Mouse (Mus musculus) small intestine, adult 2 months (tissue): Measurements from ENCODE around the gene Sla2. TPM values are rescaled to one million over a fixed set of nuclear protein-coding genes. Genes with fewer than 3 reads are reported as not detected.
A peak's percentile ranks its signal among the peaks of the same experiment; 100 is the strongest.

Source experiments
- H3K27ac ChIP-seq: fragments of 200-500 bp; 2 replicates; pipeline ENCODE4 v1.5.1; 2012; ENCODE audit warnings: low read depth, low read length, control low read depth, inconsistent platforms; ENCODE audit not compliant: insufficient read depth
- H3K27me3 ChIP-seq: fragments of 200-500 bp; 2 replicates; pipeline ENCODE4 v1.6.1; 2012; ENCODE audit warnings: mild to moderate bottlenecking, moderate library complexity, low read length, inconsistent platforms; ENCODE audit not compliant: control insufficient read depth, insufficient read depth
- H3K36me3 ChIP-seq: fragments of 200-500 bp; 2 replicates; pipeline ENCODE4 v1.6.1; 2012; ENCODE audit warnings: mild to moderate bottlenecking, low read length, control low read depth, inconsistent platforms; ENCODE audit not compliant: control insufficient read depth, insufficient read depth
- H3K4me1 ChIP-seq: fragments of 200-500 bp; 2 replicates; pipeline ENCODE4 v1.6.1; 2012; ENCODE audit warnings: low read length, inconsistent platforms, mixed read lengths; ENCODE audit not compliant: control insufficient read depth, insufficient read depth, insufficient read length
- H3K4me3 ChIP-seq: fragments of 200-500 bp; 2 replicates; pipeline ENCODE4 v1.5.1; 2012; ENCODE audit warnings: low read depth, mild to moderate bottlenecking, control low read depth, inconsistent platforms, low read length, moderate library complexity
- CTCF ChIP-seq: fragments of 200-500 bp; IDR thresholded peaks from 2 replicates; pipeline ENCODE4 v1.5.1; 2012; ENCODE audit warnings: low read depth, mild to moderate bottlenecking, control low read depth, inconsistent platforms, low read length, moderate library complexity, mixed read lengths; ENCODE audit not compliant: insufficient replicate concordance, insufficient read length; ENCODE audit errors: extremely low read depth
- POLR2A ChIP-seq: fragments of 200-500 bp; IDR thresholded peaks from 2 replicates; pipeline ENCODE4 v1.6.1; 2012; ENCODE audit warnings: low read depth, mild to moderate bottlenecking, control low read depth, inconsistent platforms, low read length, moderate library complexity
- WGBS: fragments of 180-500 bp; shearing (Covaris S2); methylation state at CpG from one replicate; pipeline ENCODE4 v1.1.7; 2018; 5-methylcytosine and 5-hydroxymethylcytosine counted together
- polyA plus RNA-seq: library from polyadenylated mRNA; depleted of rRNA; stranded (reverse); fragments of >200 nt; gene quantifications from 2 replicates; pipeline ENCODE4 v1.2.3, GENCODE M21; 2012

Gene Sla2
- polyA plus RNA-seq, 1 experiment: 2.0 TPM

DNA sequence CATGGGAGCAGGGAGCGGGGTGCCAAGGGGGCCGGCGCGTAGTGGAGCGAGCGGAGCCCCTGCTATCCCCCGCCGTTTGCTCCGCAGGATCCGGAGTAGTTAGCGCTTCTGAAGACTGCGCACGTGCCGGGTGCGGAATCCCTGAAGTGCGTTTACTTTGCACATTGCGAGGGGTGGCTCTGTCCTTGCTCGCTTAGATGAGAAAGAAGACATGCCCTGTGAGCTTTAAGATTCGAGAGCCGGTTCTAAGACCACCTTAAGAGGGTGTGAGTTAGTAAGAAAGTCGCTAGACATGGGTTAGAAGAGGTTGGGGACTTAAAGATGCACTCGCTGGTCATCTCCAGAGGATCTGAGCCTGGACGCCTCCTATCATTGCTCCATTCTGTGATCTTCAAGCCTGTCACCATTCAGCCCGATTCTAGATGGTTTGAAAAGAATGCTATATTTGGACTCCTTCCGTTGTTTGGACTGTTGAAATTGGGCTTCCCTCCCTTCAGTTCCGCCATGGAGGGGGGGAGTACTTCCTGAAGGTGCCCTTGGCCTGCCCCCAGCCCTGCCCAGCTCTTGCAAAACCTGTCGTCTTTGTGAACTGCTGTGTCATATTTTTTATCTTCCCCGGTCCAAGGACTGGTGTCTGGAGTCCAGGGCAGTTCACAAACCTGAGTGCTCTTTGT lies 23.4 kb downstream of the Sla2 start:
- Histone ChIP-seq H3K36me3 (peaks cover 26% of the 10 kb centered on the region), H3K4me1 (no peaks in the 10 kb centered on the region; the same call in 1 of the 2 replicates), H3K27ac (peak overlapping the region; percentile 78), H3K4me3 (peak overlapping the region; percentile 93), H3K27me3 (no peaks in the 10 kb centered on the region)
- under 1% methylated on average over 28 of the region's 28 CpGs for WGBS
- TF ChIP-seq POLR2A (no peak), CTCF (no peak)

GRCm38 (mm10) chr2:156862772-156863486 lies 24.1 kb downstream of the Sla2 start, which contains the start of gene Rab5if:
Gene Rab5if (plus strand): TSS chr2:156863128.
- H3K4me1 ChIP-seq: no peaks in the 10 kb centered on the region; the same call in 1 of the 2 replicates
- no peaks in the 10 kb centered on the region for H3K27me3 ChIP-seq
- peaks cover 24% of the 10 kb centered on the region for H3K36me3 ChIP-seq
- peak within 1 kb of the TSS; percentile 93 for H3K4me3 ChIP-seq
- H3K27ac ChIP-seq: peak within 1 kb of the TSS; percentile 95
- WGBS: under 1% methylated on average over 98 of the region's 98 CpGs
- peak; percentile 92 for TF ChIP-seq POLR2A
- peak; percentile 36 for TF ChIP-seq CTCF

DNA sequence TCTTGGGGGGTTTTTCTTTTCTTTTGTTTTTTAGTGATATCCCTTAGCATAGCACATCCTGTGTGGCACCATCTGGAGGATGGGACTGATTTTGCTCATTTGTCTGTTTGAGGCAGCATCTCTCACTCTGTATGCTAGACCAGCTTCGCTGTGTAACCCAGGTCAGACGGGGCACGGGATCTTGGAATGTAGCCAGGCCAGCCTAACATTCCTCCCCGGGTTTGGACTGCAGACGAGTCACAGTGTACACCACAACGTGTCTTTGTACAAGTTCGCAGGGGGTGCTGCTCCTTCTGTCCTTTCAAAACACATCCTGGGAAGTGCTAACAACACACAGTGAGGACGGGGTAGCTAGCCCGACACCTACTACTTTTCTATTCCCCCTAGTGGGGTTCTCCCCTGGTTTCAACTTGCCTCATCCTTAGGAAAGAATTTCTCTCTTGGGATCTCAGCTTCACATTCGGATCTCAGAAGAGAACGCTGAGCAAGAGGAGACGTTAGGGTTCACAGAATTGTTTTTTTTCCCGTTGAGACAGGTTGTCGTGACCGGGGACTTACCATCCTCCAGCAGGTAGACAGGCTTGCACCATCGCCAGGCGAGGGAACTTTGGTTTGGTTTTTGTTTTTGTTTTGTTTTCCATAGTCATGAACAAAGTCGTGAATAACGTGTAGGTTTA lies 24.8 kb downstream of the Sla2 start:
- Histone ChIP-seq H3K27ac (peak overlapping the region; percentile 95), H3K4me3 (peak overlapping the region; percentile 93), H3K4me1 (no peaks in the 10 kb centered on the region; the same call in 1 of the 2 replicates), H3K36me3 (peaks cover 17% of the 10 kb centered on the region), H3K27me3 (no peaks in the 10 kb centered on the region)
- under 1% methylated on average over 19 of the region's 19 CpGs for whole genome bisulfite sequencing
- TF ChIP-seq POLR2A: no peak
- no peak for TF ChIP-seq CTCF

DNA sequence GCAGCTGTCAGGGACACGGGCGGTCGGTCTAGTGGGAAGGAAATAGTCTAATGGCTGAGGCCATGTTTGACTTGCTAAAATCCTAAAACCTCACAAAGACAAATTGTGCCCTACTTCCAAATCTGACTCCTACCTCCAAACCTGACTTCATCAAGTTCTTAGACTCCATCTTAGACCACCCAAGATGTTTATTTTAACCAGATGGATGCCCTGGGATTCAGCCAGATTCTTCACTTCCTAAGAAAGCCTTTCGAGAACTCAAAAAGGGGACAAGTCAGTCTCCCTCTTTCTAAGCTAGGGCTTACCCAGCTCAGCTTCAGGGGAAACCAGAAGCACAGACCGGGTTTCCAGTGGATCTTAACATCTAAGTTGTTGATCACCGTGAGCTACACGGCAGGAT lies 28.3 kb downstream of the Sla2 start:
- 79% methylated on average over 7 of the region's 7 CpGs for WGBS
- Histone ChIP-seq H3K27ac (no peak overlapping the region; the same call in 1 of the 2 replicates), H3K4me1 (no peaks in the 10 kb centered on the region; the same call in 1 of the 2 replicates), H3K36me3 (peaks cover 7% of the 10 kb centered on the region; the same call in 1 of the 2 replicates), H3K27me3 (no peaks in the 10 kb centered on the region), H3K4me3 (no peak overlapping the region)
- no peak for TF ChIP-seq POLR2A
- TF ChIP-seq CTCF: no peak

- Histone ChIP-seq H3K36me3 (peaks cover 7% of the 10 kb centered on the region; the same call in 1 of the 2 replicates), H3K27me3 (no peaks in the 10 kb centered on the region), H3K4me1 (no peaks in the 10 kb centered on the region; the same call in 1 of the 2 replicates), H3K4me3 (no peak within 1 kb of the TSS), H3K27ac (peak within 1 kb of the TSS; percentile 74)
- WGBS: 72% methylated on average over 2 of the region's 2 CpGs
- TF ChIP-seq POLR2A (no peak), CTCF (no peak)
Measured at GRCm38 (mm10) chr2:156857835-156858234, 29.2 kb downstream of the Sla2 start, which contains the start of gene 4930518I15Rik. Gene 4930518I15Rik (minus strand): TSS chr2:156857946.

DNA sequence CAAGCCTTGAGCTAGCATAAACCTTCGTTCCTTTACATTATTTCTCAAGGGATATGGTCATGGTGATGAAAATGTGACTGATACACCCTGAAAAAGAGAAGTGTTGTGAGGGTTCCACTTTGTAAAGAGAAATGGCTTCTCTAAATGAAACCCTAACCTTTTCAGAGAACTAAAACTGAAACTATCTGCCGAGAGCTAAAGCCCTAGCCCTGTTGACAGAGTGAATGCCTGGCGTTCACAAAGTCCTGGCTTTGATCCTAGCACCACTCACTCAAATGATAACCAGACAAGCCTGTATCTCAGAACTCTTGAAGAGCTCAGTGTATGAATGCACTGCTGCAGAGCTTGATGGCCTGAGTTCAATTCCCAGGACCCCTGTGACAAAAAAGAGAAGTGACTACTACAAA lies 29.6 kb downstream of the Sla2 start:
- Histone ChIP-seq H3K27ac (peak overlapping the region; percentile 74), H3K27me3 (no peaks in the 10 kb centered on the region), H3K4me3 (no peak overlapping the region), H3K36me3 (peaks cover 7% of the 10 kb centered on the region; the same call in 1 of the 2 replicates), H3K4me1 (no peaks in the 10 kb centered on the region; the same call in 1 of the 2 replicates)
- no peak for TF ChIP-seq CTCF
- no peak for TF ChIP-seq POLR2A
- 24% methylated on average over 3 of the region's 3 CpGs for WGBS
